Mouse (Mus musculus): ENCODE data around the gene Ap3d1. TPM values are rescaled to one million over a fixed set of nuclear protein-coding genes. Genes with fewer than 3 reads are reported as not detected.

The Ap3d1 gene
- polyA plus RNA-seq, 2 experiments: 20.1 to 26.2 TPM

- peak overlapping the region; percentile 1 for H3K27ac ChIP-seq
- H3K4me1 ChIP-seq (replicated peaks; ENCODE audit: control insufficient read depth in 2 of 2, insufficient read depth in 2 of 2, low read length in 1 of 2): peaks cover 34 to 48% of the 10 kb centered on the region in 2 experiments
- H3K36me3 ChIP-seq (replicated peaks; ENCODE audit: control insufficient read depth, insufficient read depth, low read depth): peaks cover 14% of the 10 kb centered on the region
- 45% methylated on average over 14 of the region's 14 CpGs for WGBS (ENCODE audit: insufficient replicate concordance)
- DNase-seq (ENCODE audit: low read depth in 3 of 3, low spot score in 3 of 3) (no peak), ATAC-seq (ENCODE audit: insufficient read depth) (no peak)
- no peak overlapping the region; the same call in 1 of the 2 replicates for H3K9ac ChIP-seq (replicated peaks)
- H3K9me3 ChIP-seq (ENCODE audit: control insufficient read depth, low read length): no peaks in the 10 kb centered on the region
- H3K4me2 ChIP-seq (ENCODE audit: low read depth): no peak overlapping the region
- no peaks in the 10 kb centered on the region for H3K27me3 ChIP-seq (ENCODE audit: control insufficient read depth, insufficient read depth, low read length)
- TF ChIP-seq CTCF (IDR thresholded peaks at IDR 0.05; ENCODE audit: low read depth) (no peak), EP300 (IDR thresholded peaks at IDR 0.05; ENCODE audit: low read depth) (no peak)
- H3K4me3 ChIP-seq (ENCODE audit: insufficient read depth in 1 of 2, low read depth in 2 of 2, low read length in 2 of 2): no peak overlapping the region
Observed at GRCm38 (mm10) chr10:80692249-80693165, 49.6 kb downstream of the Ap3d1 start.

GRCm38 (mm10) chr10:80687850-80688249 is 54.2 kb downstream of the Ap3d1 start:
- TF ChIP-seq EP300 (IDR thresholded peaks at IDR 0.05; ENCODE audit: low read depth) (no peak), CTCF (IDR thresholded peaks at IDR 0.05; ENCODE audit: low read depth) (peak; percentile 89)
- ATAC-seq (ENCODE audit: insufficient read depth) (peak; percentile 38; the same call in 1 of the 2 replicates), DNase-seq (ENCODE audit: low read depth in 3 of 3, low spot score in 3 of 3) (peak in 1 of 3 experiments; percentile 68)
- H3K27me3 ChIP-seq (ENCODE audit: control insufficient read depth, insufficient read depth, low read length): no peaks in the 10 kb centered on the region
- peaks cover 28 to 32% of the 10 kb centered on the region in 2 experiments for H3K4me1 ChIP-seq (replicated peaks; ENCODE audit: control insufficient read depth in 2 of 2, insufficient read depth in 2 of 2, low read length in 1 of 2)
- no peaks in the 10 kb centered on the region for H3K9me3 ChIP-seq (ENCODE audit: control insufficient read depth, low read length)
- WGBS (ENCODE audit: insufficient replicate concordance): 34% methylated on average over 5 of the region's 5 CpGs
- H3K36me3 ChIP-seq (replicated peaks; ENCODE audit: control insufficient read depth, insufficient read depth, low read depth): peaks cover 31% of the 10 kb centered on the region
- no peak overlapping the region for H3K4me3 ChIP-seq (ENCODE audit: insufficient read depth in 1 of 2, low read depth in 2 of 2, low read length in 2 of 2)
- H3K9ac ChIP-seq (replicated peaks): no peak overlapping the region
- no peak overlapping the region for H3K27ac ChIP-seq
- H3K4me2 ChIP-seq (ENCODE audit: low read depth): no peak overlapping the region

GRCm38 (mm10) chr10:80686617-80687016 is 55.4 kb downstream of the Ap3d1 start:
- H3K36me3 ChIP-seq (replicated peaks; ENCODE audit: control insufficient read depth, insufficient read depth, low read depth): peaks cover 31% of the 10 kb centered on the region
- 95% methylated on average over 3 of the region's 3 CpGs for WGBS (ENCODE audit: insufficient replicate concordance)

GRCm38 (mm10) chr10:80684984-80685383 is 57.1 kb downstream of the Ap3d1 start:
- no peak for TF ChIP-seq CTCF (IDR thresholded peaks at IDR 0.05; ENCODE audit: low read depth)
- peak; percentile 94 for TF ChIP-seq EP300 (IDR thresholded peaks at IDR 0.05; ENCODE audit: low read depth)

More at GRCm38 (mm10) chr10:80686617-80687016, 55.4 kb downstream of the Ap3d1 start:
- no peak for ATAC-seq (ENCODE audit: insufficient read depth)
- Histone ChIP-seq H3K9ac (replicated peaks) (peak overlapping the region; percentile 31; the same call in 1 of the 2 replicates), H3K9me3 (ENCODE audit: control insufficient read depth, low read length) (no peaks in the 10 kb centered on the region), H3K27ac (peak overlapping the region; percentile 96), H3K4me2 (ENCODE audit: low read depth) (no peak overlapping the region), H3K4me1 (replicated peaks; ENCODE audit: control insufficient read depth in 2 of 2, insufficient read depth in 2 of 2, low read length in 1 of 2) (peaks cover 22 to 24% of the 10 kb centered on the region in 2 experiments), H3K4me3 (ENCODE audit: insufficient read depth in 1 of 2, low read depth in 2 of 2, low read length in 2 of 2) (no peak overlapping the region), H3K27me3 (ENCODE audit: control insufficient read depth, insufficient read depth, low read length) (no peaks in the 10 kb centered on the region)
- no peak for DNase-seq (ENCODE audit: low read depth in 3 of 3, low spot score in 3 of 3)
- no peak for TF ChIP-seq EP300 (IDR thresholded peaks at IDR 0.05; ENCODE audit: low read depth)
- TF ChIP-seq CTCF (IDR thresholded peaks at IDR 0.05; ENCODE audit: low read depth): no peak

DNA sequence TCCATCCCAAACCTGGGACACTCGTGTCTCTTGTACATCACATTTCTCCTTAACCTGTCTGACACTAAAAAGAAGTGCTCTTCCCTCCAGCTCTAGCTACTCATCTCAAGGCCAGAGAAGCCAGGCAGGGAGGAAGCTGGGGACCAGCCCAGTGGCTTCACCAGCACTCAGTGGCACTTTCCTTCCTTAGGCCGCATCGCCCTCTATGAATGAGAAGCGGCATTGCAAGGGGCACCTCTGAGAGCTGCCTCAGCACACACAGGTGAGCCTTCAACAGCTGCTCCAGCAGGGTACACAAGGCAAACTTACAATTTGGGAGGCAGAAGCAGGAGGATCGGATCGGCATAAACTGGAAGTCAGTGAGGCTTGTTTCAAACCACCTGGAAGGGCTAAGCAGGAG is 57.9 kb downstream of the Ap3d1 start:
- Histone ChIP-seq H3K9ac (replicated peaks) (peak overlapping the region; percentile 25), H3K4me3 (ENCODE audit: insufficient read depth in 1 of 2, low read depth in 2 of 2, low read length in 2 of 2) (no peak overlapping the region), H3K36me3 (replicated peaks; ENCODE audit: control insufficient read depth, insufficient read depth, low read depth) (peaks cover 19% of the 10 kb centered on the region), H3K4me1 (replicated peaks; ENCODE audit: control insufficient read depth in 2 of 2, insufficient read depth in 2 of 2, low read length in 1 of 2) (peaks cover 33 to 36% of the 10 kb centered on the region in 2 experiments), H3K4me2 (ENCODE audit: low read depth) (peak overlapping the region; percentile 71), H3K27ac (peak overlapping the region; percentile 96), H3K27me3 (ENCODE audit: control insufficient read depth, insufficient read depth, low read length) (no peaks in the 10 kb centered on the region), H3K9me3 (ENCODE audit: control insufficient read depth, low read length) (no peaks in the 10 kb centered on the region)
- TF ChIP-seq EP300 (IDR thresholded peaks at IDR 0.05; ENCODE audit: low read depth): no peak
- peak; percentile 100 for TF ChIP-seq CTCF (IDR thresholded peaks at IDR 0.05; ENCODE audit: low read depth)
- 48% methylated on average over 6 of the region's 6 CpGs for WGBS (ENCODE audit: insufficient replicate concordance)
- ATAC-seq (ENCODE audit: insufficient read depth): peak; percentile 67
- DNase-seq (ENCODE audit: low read depth in 3 of 3, low spot score in 3 of 3): peak; percentile 69 to 80 (median 71)

More at GRCm38 (mm10) chr10:80684984-80685383, 57.1 kb downstream of the Ap3d1 start:
- no peaks in the 10 kb centered on the region for H3K9me3 ChIP-seq (ENCODE audit: control insufficient read depth, low read length)
- 16% methylated on average over 4 of the region's 4 CpGs for WGBS (ENCODE audit: insufficient replicate concordance)
- no peaks in the 10 kb centered on the region for H3K27me3 ChIP-seq (ENCODE audit: control insufficient read depth, insufficient read depth, low read length)
- DNase-seq (ENCODE audit: low read depth in 3 of 3, low spot score in 3 of 3) (peak; percentile 76 to 82 (median 81)), ATAC-seq (ENCODE audit: insufficient read depth) (peak; percentile 82)
- peak overlapping the region; percentile 96 for H3K27ac ChIP-seq
- H3K36me3 ChIP-seq (replicated peaks; ENCODE audit: control insufficient read depth, insufficient read depth, low read depth): peaks cover 27% of the 10 kb centered on the region
- H3K4me2 ChIP-seq (ENCODE audit: low read depth): peak overlapping the region; percentile 71
- H3K4me1 ChIP-seq (replicated peaks; ENCODE audit: control insufficient read depth in 2 of 2, insufficient read depth in 2 of 2, low read length in 1 of 2): peaks cover 25 to 28% of the 10 kb centered on the region in 2 experiments
- peak overlapping the region; percentile 10 to 31; a peak in 2 of 4 replicates for H3K4me3 ChIP-seq (ENCODE audit: insufficient read depth in 1 of 2, low read depth in 2 of 2, low read length in 2 of 2)
- H3K9ac ChIP-seq (replicated peaks): peak overlapping the region; percentile 75
